ENCODE assay signal across 17 mouse cellular contexts in genomic region chr16:6992251-6992650, GRCm38 (mm10).
DNase-seq lines count a peak whose midpoint lies in the region; ATAC-seq and TF ChIP-seq lines count a peak whose summit lies in the region.
"Had no signal": no experiment of that assay in that cellular context is flagged by ENCODE, and none has a peak within 500 bp of the region (broad histone marks: within the 10 kb centered on the region; RNA-seq: fewer than 3 reads in every experiment).

No protein-coding gene starts in this region.

- peak; percentile 24 for DNase-seq in embryonic facial prominence, embryonic 14.5 days (ENCODE audit: low spot score)
- no peak for DNase-seq in embryonic facial prominence, embryonic 10.5 days (ENCODE audit: low spot score)
- peak; percentile 2 for DNase-seq in thymus, postnatal 0 days (ENCODE audit: low spot score)
- no peak for DNase-seq in thymus, adult 18-20 months
- peak; percentile 5 for DNase-seq in lung, adult 2 months
- no peak for DNase-seq in layer of hippocampus, adult 9-10 months (ENCODE audit: low spot score)
- DNase-seq: cerebellum, adult 18-20 months; gastrocnemius, postnatal 14 days; kidney, adult 11 months; thymus, postnatal 14 days had no signal

- H3K4me3 ChIP-seq in embryonic facial prominence, embryonic 14.5 days (ENCODE audit: low read depth, low read length) = no peak overlapping the region
- no peak overlapping the region for H3K4me3 ChIP-seq in embryonic facial prominence, embryonic 10.5 days
- H3K4me3 ChIP-seq in lung, adult 2 months (replicated peaks; ENCODE audit: extremely low read depth, low read depth, low read length) = no peak overlapping the region
- H3K4me3 ChIP-seq in stomach, embryonic 15.5 days (replicated peaks) = no peak overlapping the region
- no peak overlapping the region for H3K4me3 ChIP-seq in liver, embryonic 12.5 days
- H3K4me3 ChIP-seq: limb, embryonic 10.5 days; liver, embryonic 15.5 days; myocyte had no signal

- H3K9ac ChIP-seq in embryonic facial prominence, embryonic 14.5 days (ENCODE audit: low read depth, low read length) = no peak overlapping the region
- H3K9ac ChIP-seq in stomach, embryonic 15.5 days = no peak overlapping the region
- H3K9ac ChIP-seq in liver, embryonic 12.5 days = no peak overlapping the region
- H3K9ac ChIP-seq: hindbrain, embryonic 14.5 days; liver, embryonic 15.5 days had no signal

- H3K36me3 ChIP-seq in embryonic facial prominence, embryonic 14.5 days (ENCODE audit: control insufficient read depth, insufficient read depth, low read length) = no peaks in the 10 kb centered on the region
- H3K36me3 ChIP-seq in embryonic facial prominence, embryonic 10.5 days (replicated peaks) = no peaks in the 10 kb centered on the region
- no peaks in the 10 kb centered on the region for H3K36me3 ChIP-seq in stomach, embryonic 15.5 days
- no peaks in the 10 kb centered on the region for H3K36me3 ChIP-seq in liver, embryonic 12.5 days
- H3K36me3 ChIP-seq: limb, embryonic 10.5 days; liver, embryonic 15.5 days had no signal

- 69% methylated on average over 5 of the region's 5 CpGs for WGBS in embryonic facial prominence, embryonic 14.5 days
- 91% methylated on average over 5 of the region's 5 CpGs for WGBS in embryonic facial prominence, embryonic 10.5 days
- 41% methylated on average over 5 of the region's 5 CpGs for WGBS in lung, adult 2 months
- 34% methylated on average over 5 of the region's 5 CpGs for WGBS in stomach, embryonic 15.5 days
- 41% methylated on average over 5 of the region's 5 CpGs for WGBS in liver, embryonic 12.5 days (ENCODE audit: insufficient replicate concordance)

- no peak for TF ChIP-seq POLR2A in lung, adult 2 months (IDR thresholded peaks at IDR 0.05; ENCODE audit: borderline replicate concordance, extremely low read depth, low read depth, low read length)

- TF ChIP-seq CTCF in lung, adult 2 months (IDR thresholded peaks at IDR 0.05; ENCODE audit: insufficient read depth, low read length) = no peak

- no peak for ATAC-seq in embryonic facial prominence, embryonic 14.5 days (ENCODE audit: low read depth)
- peak; percentile 39; the same call in 1 of the 2 replicates for ATAC-seq in stomach, embryonic 15.5 days (ENCODE audit: insufficient read depth, low FRiP score, low read depth)
- no peak for ATAC-seq in liver, embryonic 12.5 days

- H3K27me3 ChIP-seq in embryonic facial prominence, embryonic 14.5 days (replicated peaks; ENCODE audit: control insufficient read depth, insufficient read depth, low read length) = no peaks in the 10 kb centered on the region
- no peaks in the 10 kb centered on the region for H3K27me3 ChIP-seq in embryonic facial prominence, embryonic 10.5 days (replicated peaks; ENCODE audit: low read depth, poor library complexity, severe bottlenecking)
- no peaks in the 10 kb centered on the region for H3K27me3 ChIP-seq in stomach, embryonic 15.5 days (replicated peaks)
- no peaks in the 10 kb centered on the region for H3K27me3 ChIP-seq in liver, embryonic 12.5 days (replicated peaks)
- H3K27me3 ChIP-seq: liver, embryonic 15.5 days had no signal

- H3K9me3 ChIP-seq in embryonic facial prominence, embryonic 14.5 days (ENCODE audit: control insufficient read depth, low read length) = no peaks in the 10 kb centered on the region
- H3K9me3 ChIP-seq in embryonic facial prominence, embryonic 10.5 days = peaks cover 3% of the 10 kb centered on the region; the same call in 1 of the 2 replicates
- H3K9me3 ChIP-seq in stomach, embryonic 15.5 days = no peaks in the 10 kb centered on the region
- H3K9me3 ChIP-seq in liver, embryonic 12.5 days (replicated peaks) = no peaks in the 10 kb centered on the region; the same call in 1 of the 2 replicates
- H3K9me3 ChIP-seq: liver, embryonic 15.5 days had no signal

- H3K4me1 ChIP-seq in embryonic facial prominence, embryonic 14.5 days (ENCODE audit: control insufficient read depth, insufficient read depth, low read length) = no peaks in the 10 kb centered on the region
- H3K4me1 ChIP-seq in embryonic facial prominence, embryonic 10.5 days = 0 out of 2 replicates have a peak, but pooled peaks cover 4% of the 10 kb centered on the region
- H3K4me1 ChIP-seq in lung, adult 2 months (ENCODE audit: control insufficient read depth, insufficient read depth, low read length) = no peaks in the 10 kb centered on the region
- no peaks in the 10 kb centered on the region for H3K4me1 ChIP-seq in stomach, embryonic 15.5 days
- H3K4me1 ChIP-seq in liver, embryonic 12.5 days = no peaks in the 10 kb centered on the region
- H3K4me1 ChIP-seq: limb, embryonic 10.5 days; liver, embryonic 15.5 days had no signal

- H3K4me2 ChIP-seq in embryonic facial prominence, embryonic 14.5 days (ENCODE audit: low read depth, low read length) = no peak overlapping the region
- H3K4me2 ChIP-seq in stomach, embryonic 15.5 days = no peak overlapping the region
- no peak overlapping the region for H3K4me2 ChIP-seq in liver, embryonic 12.5 days
- H3K4me2 ChIP-seq: hindbrain, embryonic 14.5 days; liver, embryonic 15.5 days; midbrain, embryonic 11.5 days had no signal

- no peak overlapping the region for H3K27ac ChIP-seq in embryonic facial prominence, embryonic 14.5 days (replicated peaks; ENCODE audit: low read depth, low read length)
- no peak overlapping the region for H3K27ac ChIP-seq in embryonic facial prominence, embryonic 10.5 days (replicated peaks)
- H3K27ac ChIP-seq in stomach, embryonic 15.5 days = no peak overlapping the region
- H3K27ac ChIP-seq in liver, embryonic 12.5 days = no peak overlapping the region
- H3K27ac ChIP-seq: hindbrain, embryonic 14.5 days; limb, embryonic 10.5 days; liver, embryonic 15.5 days had no signal

Comparison
In these comparisons a context has a peak if more than half of its experiments do, and no peak if none do; other contexts are left out.
1. DNase-seq: peak in embryonic facial prominence, embryonic 14.5 days (single experiment), thymus, postnatal 0 days (single experiment) and lung, adult 2 months (single experiment); none in embryonic facial prominence, embryonic 10.5 days (single experiment), thymus, adult 18-20 months (0 of 2) and layer of hippocampus, adult 9-10 months (single experiment).